Comparison of ENCODE assay signal across 9 mouse cellular contexts in the genomic region with DNA sequence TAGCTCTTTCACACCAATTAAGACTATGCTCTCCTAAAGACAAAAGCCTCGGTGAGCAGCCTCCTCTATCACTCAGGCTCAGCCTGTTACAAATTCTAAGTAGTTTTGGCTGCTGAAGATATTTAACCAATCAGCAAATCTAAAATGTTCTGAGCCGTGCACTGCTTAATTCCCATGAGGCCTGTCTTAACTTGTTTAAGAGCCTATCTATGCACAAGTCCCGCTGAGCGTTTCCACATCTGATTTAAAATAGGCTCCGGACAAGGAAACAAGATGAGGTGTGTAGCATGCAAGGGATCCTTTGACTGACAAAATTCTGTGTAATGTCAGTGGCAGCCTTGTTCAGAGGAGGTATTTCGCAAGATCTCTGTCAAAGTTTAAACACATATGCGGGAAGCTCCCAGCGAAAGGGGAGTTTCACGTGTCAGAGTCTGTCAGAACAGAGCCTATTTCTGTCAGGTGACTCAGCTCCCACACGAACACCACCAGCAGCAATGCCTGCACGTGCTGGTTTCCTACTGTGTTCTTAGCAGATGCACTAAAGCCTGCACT.
DNase-seq lines count a peak whose midpoint lies in the region; ATAC-seq lines count a peak whose summit lies in the region.
"Had no signal": no experiment of that assay in that cellular context is flagged by ENCODE, and none has a peak within 500 bp of the region (broad histone marks: within the 10 kb centered on the region; RNA-seq: fewer than 3 reads in every experiment).

No protein-coding gene starts in this region.

- H3K4me3 ChIP-seq in neural tube, embryonic 13.5 days: no peak overlapping the region
- no peak overlapping the region for H3K4me3 ChIP-seq in forebrain, embryonic 16.5 days (replicated peaks; ENCODE audit: low read length)
- no peak overlapping the region for H3K4me3 ChIP-seq in stomach, embryonic 16.5 days (replicated peaks; ENCODE audit: low read length)

- no peak overlapping the region for H3K4me2 ChIP-seq in neural tube, embryonic 13.5 days
- H3K4me2 ChIP-seq in forebrain, embryonic 16.5 days (ENCODE audit: low read length): no peak overlapping the region
- no peak overlapping the region for H3K4me2 ChIP-seq in stomach, embryonic 16.5 days (ENCODE audit: low read depth, low read length)

- H3K27ac ChIP-seq in neural tube, embryonic 13.5 days (replicated peaks): no peak overlapping the region
- no peak overlapping the region for H3K27ac ChIP-seq in forebrain, embryonic 16.5 days (ENCODE audit: low read length)
- no peak overlapping the region for H3K27ac ChIP-seq in stomach, embryonic 16.5 days (ENCODE audit: low read length)

- H3K27me3 ChIP-seq in neural tube, embryonic 13.5 days: no peaks in the 10 kb centered on the region
- no peaks in the 10 kb centered on the region for H3K27me3 ChIP-seq in forebrain, embryonic 16.5 days (replicated peaks; ENCODE audit: control insufficient read depth, insufficient read depth, low read length)
- no peaks in the 10 kb centered on the region for H3K27me3 ChIP-seq in stomach, embryonic 16.5 days (ENCODE audit: control insufficient read depth, insufficient read depth, low read length)

- no peaks in the 10 kb centered on the region; the same call in 1 of the 2 replicates for H3K4me1 ChIP-seq in neural tube, embryonic 13.5 days (replicated peaks)
- H3K4me1 ChIP-seq in forebrain, embryonic 16.5 days (replicated peaks; ENCODE audit: control insufficient read depth, insufficient read depth, low read length): no peaks in the 10 kb centered on the region
- no peaks in the 10 kb centered on the region for H3K4me1 ChIP-seq in stomach, embryonic 16.5 days (ENCODE audit: control insufficient read depth, insufficient read depth, low read length)

- H3K36me3 ChIP-seq in neural tube, embryonic 13.5 days: no peaks in the 10 kb centered on the region
- no peaks in the 10 kb centered on the region for H3K36me3 ChIP-seq in forebrain, embryonic 16.5 days (ENCODE audit: control insufficient read depth, insufficient read depth)
- no peaks in the 10 kb centered on the region for H3K36me3 ChIP-seq in stomach, embryonic 16.5 days (ENCODE audit: control insufficient read depth, insufficient read depth, low read length)

- ATAC-seq in neural tube, embryonic 13.5 days (ENCODE audit: low read depth): peak; percentile 19; the same call in 1 of the 2 replicates
- peak; percentile 76 for ATAC-seq in forebrain, embryonic 16.5 days
- peak; percentile 44 for ATAC-seq in stomach, embryonic 16.5 days (ENCODE audit: insufficient read depth, low FRiP score)
- no peak for ATAC-seq in megakaryocyte-erythroid progenitor cell, adult 5-6 weeks (replicated peaks; ENCODE audit: low FRiP score, low TSS enrichment, poor library complexity, severe bottlenecking)
- ATAC-seq in inflammation-experienced regulatory T-cells, adult 6 months: no peak

- H3K9ac ChIP-seq in neural tube, embryonic 13.5 days: no peak overlapping the region
- H3K9ac ChIP-seq in forebrain, embryonic 16.5 days (replicated peaks; ENCODE audit: low read depth, low read length): no peak overlapping the region
- no peak overlapping the region for H3K9ac ChIP-seq in stomach, embryonic 16.5 days (ENCODE audit: low read length)

- no peak for DNase-seq in neural tube, embryonic 10.5 days (ENCODE audit: extremely low spot score, low spot score)
- peak; percentile 31 for DNase-seq in kidney, postnatal 14 days
- no peak for DNase-seq in gastrocnemius, adult 18-20 months (ENCODE audit: low spot score)
- DNase-seq: gastrocnemius, postnatal 10 days had no signal

- 64% methylated on average over 11 of the region's 11 CpGs for WGBS in neural tube, embryonic 13.5 days
- 58% methylated on average over 11 of the region's 11 CpGs for WGBS in forebrain, embryonic 16.5 days
- WGBS in stomach, embryonic 16.5 days: 53% methylated on average over 11 of the region's 11 CpGs

- no peaks in the 10 kb centered on the region for H3K9me3 ChIP-seq in neural tube, embryonic 13.5 days
- H3K9me3 ChIP-seq in forebrain, embryonic 16.5 days (ENCODE audit: control insufficient read depth, low read length): no peaks in the 10 kb centered on the region
- no peaks in the 10 kb centered on the region for H3K9me3 ChIP-seq in stomach, embryonic 16.5 days (replicated peaks; ENCODE audit: control insufficient read depth, low read length)

Comparison
In these comparisons a context has a peak if more than half of its experiments do, and no peak if none do; other contexts are left out.
1. ATAC-seq: peak in neural tube, embryonic 13.5 days (single experiment), forebrain, embryonic 16.5 days (single experiment) and stomach, embryonic 16.5 days (single experiment); none in megakaryocyte-erythroid progenitor cell, adult 5-6 weeks (single experiment) and inflammation-experienced regulatory T-cells, adult 6 months (single experiment).